Mouse (Mus musculus) MEL (cell line): Measurements from ENCODE around the gene Ifi27l2a. TPM values are rescaled to one million over a fixed set of nuclear protein-coding genes. Genes with fewer than 3 reads are reported as not detected.

ENCODE experiments used
- BHLHE40 ChIP-seq: IDR thresholded peaks from 2 replicates; pipeline ENCODE4 v1.6.1; 2012; ENCODE audit warnings: low read depth, mild to moderate bottlenecking, inconsistent platforms, low read length, improper control_type of control experiment, borderline replicate concordance
- E2F4 ChIP-seq: IDR thresholded peaks from 2 replicates; pipeline ENCODE4 v1.6.1; 2011; ENCODE audit warnings: low read depth, low read length, improper control_type of control experiment, borderline replicate concordance
- ELF1 ChIP-seq: IDR thresholded peaks from 2 replicates; pipeline ENCODE4 v1.6.1; 2014; ENCODE audit warnings: low read depth, mild to moderate bottlenecking, inconsistent platforms, low read length, improper control_type of control experiment, moderate library complexity
- GATA1 ChIP-seq: IDR thresholded peaks from 2 replicates; pipeline ENCODE4 v1.6.1; 2011; ENCODE audit warnings: low read depth, low read length, improper control_type of control experiment
- KAT2A ChIP-seq: conservative IDR thresholded peaks from 2 replicates; pipeline ENCODE4 v1.6.1; 2012; ENCODE audit warnings: low read depth, low read length, improper control_type of control experiment, inconsistent platforms
- MAX ChIP-seq: IDR thresholded peaks from 2 replicates; pipeline ENCODE4 v1.6.1; 2011; ENCODE audit warnings: low read length, improper control_type of control experiment
- RCOR1 ChIP-seq: IDR thresholded peaks from 2 replicates; pipeline ENCODE4 v1.6.1; 2012; ENCODE audit warnings: low read depth, mild to moderate bottlenecking, inconsistent platforms, low read length, improper control_type of control experiment
- TBP ChIP-seq: IDR thresholded peaks from 2 replicates; pipeline ENCODE4 v1.8.0; 2011; ENCODE audit warnings: low read depth, low read length, improper control_type of control experiment
- USF1 ChIP-seq: IDR thresholded peaks from 2 replicates; pipeline ENCODE4 v1.6.1; 2014; ENCODE audit warnings: low read depth, mild to moderate bottlenecking, inconsistent platforms, low read length, improper control_type of control experiment, moderate library complexity
- USF2 ChIP-seq, 2 experiments: IDR thresholded peaks; 2 replicates each; pipeline ENCODE4 v1.6.1; 2011 to 2012; ENCODE audit warnings: improper control_type of control experiment in 2 of 2, low read length in 2 of 2, borderline replicate concordance in 1 of 2, inconsistent platforms in 1 of 2, low read depth in 1 of 2, mild to moderate bottlenecking in 1 of 2; ENCODE audit not compliant: insufficient read depth in 1 of 2
- ZKSCAN1 ChIP-seq: IDR thresholded peaks from 2 replicates; pipeline ENCODE4 v1.6.1; 2012; ENCODE audit warnings: low read depth, mild to moderate bottlenecking, inconsistent platforms, low read length, improper control_type of control experiment, moderate library complexity
- ZMIZ1 ChIP-seq: IDR thresholded peaks from 2 replicates; pipeline ENCODE4 v1.6.1; 2012; ENCODE audit warnings: low read depth, mild to moderate bottlenecking, inconsistent platforms, low read length, improper control_type of control experiment, moderate library complexity
- polyA plus RNA-seq, 2 experiments: library from polyadenylated mRNA; stranded (reverse) in 1 of 2; unstranded in 1 of 2; fragments of >175 nt in 1 of 2; fragments of >200 nt in 1 of 2; gene quantifications; 2 replicates each; pipeline versions ENCODE4 v1.2.1 to v1.2.4; 2012; ENCODE audit warnings: low replicate concordance in 2 of 2, low read depth in 1 of 2; ENCODE audit not compliant: insufficient read length in 2 of 2, insufficient read depth in 1 of 2, missing spikeins in 1 of 2
- total RNA-seq: library from RNA; depleted of rRNA; stranded (reverse); fragments of 300-350 nt; gene quantifications from 2 replicates; pipeline ENCODE4 v1.2.3, GENCODE M21; 2012; rRNA removed

Gene Ifi27l2a
- total and polyA plus RNA-seq, 3 experiments: 3.2 to 3.5 TPM; not detected in 1

DNA sequence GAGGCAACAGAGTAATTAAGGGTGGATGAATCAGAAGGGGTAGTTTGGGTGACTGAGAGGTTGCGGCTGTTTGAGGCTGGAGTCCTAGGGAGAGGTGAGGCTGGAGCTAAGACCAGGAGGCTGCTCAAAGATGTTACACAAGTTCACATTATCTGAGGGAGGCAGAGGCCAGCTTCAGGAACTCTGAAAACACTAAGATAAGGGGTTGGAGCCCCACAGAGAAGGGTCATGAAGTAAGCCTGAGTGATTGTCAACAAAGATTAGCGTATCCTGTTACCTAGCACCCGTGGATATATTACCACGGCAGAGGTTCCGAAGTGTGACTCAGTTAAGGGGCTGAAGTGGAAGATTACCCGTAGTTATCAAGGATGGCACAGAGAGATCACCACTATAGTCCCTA is 50.0 kb downstream of the Ifi27l2a start (continued):
- TF ChIP-seq GATA1: peak; percentile 99
- TF ChIP-seq RCOR1: peak; percentile 93
- no peak for TF ChIP-seq ZKSCAN1
- TF ChIP-seq KAT2A: no peak
- no peak for TF ChIP-seq ZMIZ1
- no peak for TF ChIP-seq USF2 (IDR thresholded peaks at IDR 0.05; ENCODE audit: borderline replicate concordance in 1 of 2, insufficient read depth in 1 of 2, low read depth in 1 of 2, low read length in 2 of 2)
- 0 out of 2 replicates have a peak, but pooled peaks have one; percentile 33 for TF ChIP-seq ELF1
- TF ChIP-seq USF1: no peak
- TF ChIP-seq MAX: no peak; the same call in 1 of the 2 replicates
- TF ChIP-seq E2F4: no peak
- no peak for TF ChIP-seq TBP
- peak; percentile 77; the same call in 1 of the 2 replicates for TF ChIP-seq BHLHE40

Other genes starting within 250 kb of the Ifi27l2a start
- gene Prima1, start 201.5 kb downstream of the Ifi27l2a start, total RNA-seq: not detected in 2 replicates
- gene Prima1, start 201.5 kb downstream of the Ifi27l2a start, polyA plus RNA-seq: not detected
- not detected in 2 replicates for gene Fam181a, start 132.7 kb downstream of the Ifi27l2a start, total RNA-seq
- gene Fam181a, start 132.7 kb downstream of the Ifi27l2a start, polyA plus RNA-seq: not detected
- gene Asb2, start 87.7 kb downstream of the Ifi27l2a start, total RNA-seq: not detected in 2 replicates
- under 1 TPM in 1 of 2 experiments, not detected in 1; 0.18 TPM for gene Asb2, start 87.7 kb downstream of the Ifi27l2a start, polyA plus RNA-seq
- gene Otub2, start 55.0 kb downstream of the Ifi27l2a start, total RNA-seq: 8.4 and 10.1 TPM in 2 replicates
- gene Otub2, start 55.0 kb downstream of the Ifi27l2a start, polyA plus RNA-seq: 100 to 1,000 TPM in 1 of 2 experiments, 10 to 100 TPM in 1; 12.3 to 126 TPM
- gene 9330161L09Rik, start 35.9 kb downstream of the Ifi27l2a start, total RNA-seq: 0.98 and 2.1 TPM in 2 replicates
- gene 9330161L09Rik, start 35.9 kb downstream of the Ifi27l2a start, polyA plus RNA-seq: 1 to 10 TPM in 1 of 2 experiments, not detected in 1; 1.8 TPM
- gene Ddx24, start 17.9 kb downstream of the Ifi27l2a start, total RNA-seq: 107 and 113 TPM in 2 replicates
- 100 to 1,000 TPM; 124 to 876 TPM for gene Ddx24, start 17.9 kb downstream of the Ifi27l2a start, polyA plus RNA-seq
- gene Ifi27, start 9.5 kb downstream of the Ifi27l2a start, total RNA-seq: 62.7 and 103 TPM in 2 replicates
- 100 to 1,000 TPM in 1 of 2 experiments, not detected in 1; 105 TPM for gene Ifi27, start 9.5 kb downstream of the Ifi27l2a start, polyA plus RNA-seq
- gene Ifi27l2b, start 13.5 kb upstream of the Ifi27l2a start, total RNA-seq: not detected in 2 replicates
- under 1 TPM in 1 of 2 experiments, not detected in 1; 0.07 TPM for gene Ifi27l2b, start 13.5 kb upstream of the Ifi27l2a start, polyA plus RNA-seq
- 1.0 and 1.3 TPM in 2 replicates for gene Ppp4r4, start 88.6 kb upstream of the Ifi27l2a start, total RNA-seq
- gene Ppp4r4, start 88.6 kb upstream of the Ifi27l2a start, polyA plus RNA-seq: 1 to 10 TPM in 1 of 2 experiments, not detected in 1; 3.0 TPM
- 0.12 and 0.13 TPM in 2 replicates for gene Serpina10, start 187.8 kb upstream of the Ifi27l2a start, total RNA-seq
- gene Serpina10, start 187.8 kb upstream of the Ifi27l2a start, polyA plus RNA-seq: under 1 TPM in 1 of 2 experiments, not detected in 1; 0.07 TPM
- gene Serpina6, start 213.5 kb upstream of the Ifi27l2a start, total RNA-seq: not detected in 2 replicates
- gene Serpina6, start 213.5 kb upstream of the Ifi27l2a start, polyA plus RNA-seq: not detected
- not detected in 2 replicates for gene Serpina16, start 232.5 kb upstream of the Ifi27l2a start, total RNA-seq
- gene Serpina16, start 232.5 kb upstream of the Ifi27l2a start, polyA plus RNA-seq: not detected